Mouse (Mus musculus) heart, postnatal 0 days (tissue): ENCODE results near the gene Inpp5e.

Source experiments
- CTCF ChIP-seq: IDR thresholded peaks from 2 replicates; pipeline ENCODE4 v1.5.1; 2016; ENCODE audit warnings: antibody characterized with exemption, control low read depth, low read depth
- EP300 ChIP-seq: IDR thresholded peaks from 2 replicates; pipeline ENCODE4 v1.6.1; 2016; ENCODE audit warnings: antibody characterized with exemption, low read depth

GRCm38 (mm10) chr2:26444946-26445665, 36.1 kb upstream of the Inpp5e start, which contains the start of gene Sec16a:
- TF ChIP-seq CTCF = no peak
- TF ChIP-seq EP300 = 0 out of 2 replicates have a peak, but pooled peaks have one; percentile 14
